Mouse (Mus musculus) 3134 (cell line): ENCODE measurements around the gene Trio.

Source experiments
- DNase-seq: peaks from one replicate; pipeline ENCODE4 v3.0.0-alpha.2; 2011; ENCODE audit warnings: low spot score; ENCODE audit not compliant: insufficient read length; ENCODE audit errors: extremely low read depth

The Trio gene

GRCm38 (mm10) chr15:27784126-27784563 is 241.5 kb downstream of the Trio start:
- DNase-seq = peak; percentile 62

- no peak for DNase-seq
Observed at GRCm38 (mm10) chr15:27783541-27784125, 242.0 kb downstream of the Trio start.

- peak; percentile 71 for DNase-seq
Observed at GRCm38 (mm10) chr15:27783092-27783491, 242.6 kb downstream of the Trio start.

GRCm38 (mm10) chr15:27782383-27783036 is 243.1 kb downstream of the Trio start:
- DNase-seq = peak; percentile 67

GRCm38 (mm10) chr15:27779827-27780226 is 245.8 kb downstream of the Trio start:
- no peak for DNase-seq

GRCm38 (mm10) chr15:27779398-27779797 is 246.2 kb downstream of the Trio start:
- no peak for DNase-seq

- DNase-seq = no peak
Observed at GRCm38 (mm10) chr15:27778256-27778655, 247.4 kb downstream of the Trio start.

- DNase-seq = no peak
Observed at GRCm38 (mm10) chr15:27777455-27778190, 248.0 kb downstream of the Trio start.

GRCm38 (mm10) chr15:27774481-27774880 is 251.2 kb downstream of the Trio start:
- no peak for DNase-seq

- no peak for DNase-seq
Observed at GRCm38 (mm10) chr15:27772125-27772627, 253.5 kb downstream of the Trio start.

GRCm38 (mm10) chr15:27771581-27771980 is 254.1 kb downstream of the Trio start:
- DNase-seq = no peak

- no peak for DNase-seq
Observed at GRCm38 (mm10) chr15:27770513-27771196, 255.0 kb downstream of the Trio start.

GRCm38 (mm10) chr15:27761416-27761815 is 264.2 kb downstream of the Trio start:
- DNase-seq = no peak

- DNase-seq = no peak
Observed at GRCm38 (mm10) chr15:27760655-27761054, 265.0 kb downstream of the Trio start.

GRCm38 (mm10) chr15:27759890-27760289 is 265.8 kb downstream of the Trio start:
- no peak for DNase-seq

GRCm38 (mm10) chr15:27758680-27759079 is 267.0 kb downstream of the Trio start:
- DNase-seq = no peak

- no peak for DNase-seq
Observed at GRCm38 (mm10) chr15:27756426-27756825, 269.2 kb downstream of the Trio start.

GRCm38 (mm10) chr15:27754571-27755260 is 270.9 kb downstream of the Trio start:
- DNase-seq = no peak

- DNase-seq = no peak
Observed at GRCm38 (mm10) chr15:27753923-27754322, 271.7 kb downstream of the Trio start.

GRCm38 (mm10) chr15:27752677-27753342 is 272.8 kb downstream of the Trio start:
- no peak for DNase-seq
